Mouse (Mus musculus): ENCODE results near the gene Pex26. TPM values are rescaled to one million over a fixed set of nuclear protein-coding genes. Genes with fewer than 3 reads are reported as not detected.

The Pex26 gene
- total and polyA plus RNA-seq, 3 experiments = 2.8 to 3.3 (median 3.2) TPM

DNA sequence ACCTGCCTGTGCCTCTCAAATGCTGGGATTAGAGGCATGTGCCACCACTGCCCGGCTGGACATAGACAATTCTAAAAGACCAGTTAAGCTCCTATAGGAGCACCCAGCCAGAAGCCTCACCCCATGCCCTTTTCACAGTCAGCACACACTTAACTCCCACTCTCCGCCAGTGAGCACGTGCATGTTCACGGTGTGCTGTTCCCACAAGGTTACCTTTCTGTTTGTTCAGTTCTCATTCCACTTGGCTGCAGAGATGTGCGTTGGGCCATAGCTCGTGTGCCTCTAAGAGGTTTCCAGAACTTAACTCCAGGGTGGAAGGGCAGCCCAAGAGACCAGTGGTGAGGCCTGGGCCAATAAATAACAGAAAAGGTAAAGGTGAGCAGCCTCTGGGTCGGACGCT, 1.8 kb downstream of the Pex26 start:
- H3K9me3 ChIP-seq (replicated peaks; ENCODE audit: low read length) = no peaks in the 10 kb centered on the region
- peaks cover 2% of the 10 kb centered on the region for H3K27me3 ChIP-seq (replicated peaks)
- in situ Hi-C loops (cut with MboI; ENCODE audit: low pct_ligation_motif_present, low pct_unique_long_range_greater_than_20kb, low sequenced_read_pairs) (loop anchor here (5.0 to 10.0 kb wide), 5 partner anchors 47 to 352 kb away; no protein-coding TSS in a partner anchor), dilution Hi-C loops (cut with MboI; ENCODE audit: extremely low pct_ligation_motif_present, extremely low pct_unique_long_range_greater_than_20kb, low sequenced_read_pairs) (no loop called here)
- peaks cover 4 to 24% of the 10 kb centered on the region in 2 experiments; a peak in 3 of 4 replicates for H3K4me1 ChIP-seq (ENCODE audit: control insufficient read depth in 1 of 2, insufficient read depth in 2 of 2)
- TF ChIP-seq TBP (conservative IDR thresholded peaks at IDR 0.05; ENCODE audit: low read depth, low read length) = no peak
- no peak for TF ChIP-seq ELF1 (IDR thresholded peaks at IDR 0.05; ENCODE audit: low read depth, low read length)
- no peak for TF ChIP-seq CTCF (conservative IDR thresholded peaks at IDR 0.05 in 1 of 2, IDR thresholded peaks at IDR 0.05 in 1 of 2; ENCODE audit: low read depth in 2 of 2, low read length in 2 of 2)
- no peak for TF ChIP-seq MYC (IDR thresholded peaks at IDR 0.05; ENCODE audit: low read depth, low read length)
- TF ChIP-seq BHLHE40 (IDR thresholded peaks at IDR 0.05; ENCODE audit: low read depth, low read length) = 0 out of 2 replicates have a peak, but pooled peaks have one; percentile 14
- peak; percentile 42; the same call in 1 of the 2 replicates for TF ChIP-seq MXI1 (IDR thresholded peaks at IDR 0.05; ENCODE audit: low read depth, low read length)
- TF ChIP-seq KAT2A (IDR thresholded peaks at IDR 0.05; ENCODE audit: insufficient replicate concordance, low read length) = no peak
- no peak for TF ChIP-seq POLR2A (IDR thresholded peaks at IDR 0.05; ENCODE audit: low read depth, low read length)
- no peak overlapping the region for H3K27ac ChIP-seq (ENCODE audit: insufficient read depth, low read depth)
- no peaks in the 10 kb centered on the region for H3K79me2 ChIP-seq (replicated peaks; ENCODE audit: control insufficient read depth, extremely low read depth, insufficient read depth, poor library complexity, severe bottlenecking)
- peak overlapping the region; percentile 92 for H3K4me2 ChIP-seq (ENCODE audit: insufficient read depth, low read depth, poor library complexity, severe bottlenecking)
- H3K9ac ChIP-seq (ENCODE audit: insufficient read depth, low read depth) = no peak overlapping the region
- H3K36me3 ChIP-seq (replicated peaks in 1 of 2; ENCODE audit: control insufficient read depth in 1 of 2, insufficient read depth in 1 of 2, low read length in 1 of 2) = peaks cover 11 to 26% of the 10 kb centered on the region in 2 experiments
- DNase-seq (ENCODE audit: extremely low read depth) = no peak
- peak overlapping the region; percentile 1 to 62 (median 31) for H3K4me3 ChIP-seq (replicated peaks in 1 of 3; ENCODE audit: low read depth in 2 of 3, low read length in 2 of 3, poor library complexity in 1 of 3)

GRCm38 (mm10) chr6:121191261-121192009, 8.0 kb downstream of the Pex26 start:
- in situ Hi-C loops (cut with MboI; ENCODE audit: low pct_ligation_motif_present, low pct_unique_long_range_greater_than_20kb, low sequenced_read_pairs) (no loop called here), dilution Hi-C loops (cut with MboI; ENCODE audit: extremely low pct_ligation_motif_present, extremely low pct_unique_long_range_greater_than_20kb, low sequenced_read_pairs) (no loop called here)
- H3K4me2 ChIP-seq (ENCODE audit: insufficient read depth, low read depth, poor library complexity, severe bottlenecking) = no peak overlapping the region
- no peaks in the 10 kb centered on the region for H3K9me3 ChIP-seq (replicated peaks; ENCODE audit: low read length)
- H3K79me2 ChIP-seq (replicated peaks; ENCODE audit: control insufficient read depth, extremely low read depth, insufficient read depth, poor library complexity, severe bottlenecking) = no peaks in the 10 kb centered on the region
- H3K4me3 ChIP-seq (replicated peaks in 1 of 3; ENCODE audit: low read depth in 2 of 3, low read length in 2 of 3, poor library complexity in 1 of 3) = no peak overlapping the region
- peaks cover 12 to 27% of the 10 kb centered on the region in 2 experiments for H3K36me3 ChIP-seq (replicated peaks in 1 of 2; ENCODE audit: control insufficient read depth in 1 of 2, insufficient read depth in 1 of 2, low read length in 1 of 2)
- TF ChIP-seq E2F4 (IDR thresholded peaks at IDR 0.05; ENCODE audit: insufficient replicate concordance, low read depth, low read length) = no peak
- no peak for TF ChIP-seq POLR2A (IDR thresholded peaks at IDR 0.05; ENCODE audit: low read depth, low read length)
- TF ChIP-seq NELFE (IDR thresholded peaks at IDR 0.05; ENCODE audit: low read depth, low read length) = no peak
- TF ChIP-seq ZC3H11A (IDR thresholded peaks at IDR 0.05; ENCODE audit: low read depth, low read length) = no peak
- no peak for TF ChIP-seq SMC3 (IDR thresholded peaks at IDR 0.05; ENCODE audit: low read depth, low read length)
- TF ChIP-seq JUN (IDR thresholded peaks at IDR 0.05; ENCODE audit: insufficient read depth, low read depth, low read length) = no peak
- no peak for TF ChIP-seq ETS1 (conservative IDR thresholded peaks at IDR 0.05; ENCODE audit: low read depth, low read length)
- H3K4me1 ChIP-seq (ENCODE audit: control insufficient read depth in 1 of 2, insufficient read depth in 2 of 2) = peaks cover 31 to 52% of the 10 kb centered on the region in 2 experiments
- no peak overlapping the region for H3K27ac ChIP-seq (ENCODE audit: insufficient read depth, low read depth)
- H3K27me3 ChIP-seq (replicated peaks) = no peaks in the 10 kb centered on the region
- DNase-seq (ENCODE audit: extremely low read depth) = no peak
- H3K9ac ChIP-seq (ENCODE audit: insufficient read depth, low read depth) = no peak overlapping the region
